Mouse (Mus musculus): ENCODE results near the gene Rab3d. TPM values are rescaled to one million over a fixed set of nuclear protein-coding genes. Genes with fewer than 3 reads are reported as not detected.

Gene Rab3d
- polyA plus RNA-seq, 1 experiment from 2014 or later = 72.0 TPM

Other genes starting within 250 kb of the Rab3d start
- 53.8 and 61.0 TPM in 2 replicates for gene Ldlr, start 194.7 kb downstream of the Rab3d start, polyA plus RNA-seq (2015; fragmentation: Nextera tagmentation; extraction: Ambion mirVana)
- gene Spc24, start 157.9 kb downstream of the Rab3d start, polyA plus RNA-seq (2015; fragmentation: Nextera tagmentation; extraction: Ambion mirVana) = 110 and 119 TPM in 2 replicates
- 21.1 and 22.7 TPM in 2 replicates for gene Kank2, start 119.4 kb downstream of the Rab3d start, polyA plus RNA-seq (2015; fragmentation: Nextera tagmentation; extraction: Ambion mirVana)
- gene Angptl8, start 82.7 kb downstream of the Rab3d start, polyA plus RNA-seq (2015; fragmentation: Nextera tagmentation; extraction: Ambion mirVana) = 5.9 and 8.1 TPM in 2 replicates
- gene Dock6, start 65.6 kb downstream of the Rab3d start, polyA plus RNA-seq (2015; fragmentation: Nextera tagmentation; extraction: Ambion mirVana) = 41.8 and 44.7 TPM in 2 replicates
- 4.4 and 5.2 TPM in 2 replicates for gene Ccdc159, start 9.3 kb upstream of the Rab3d start, polyA plus RNA-seq (2015; fragmentation: Nextera tagmentation; extraction: Ambion mirVana)
- 70.7 and 74.5 TPM in 2 replicates for gene Tmem205, start 9.4 kb upstream of the Rab3d start, polyA plus RNA-seq (2015; fragmentation: Nextera tagmentation; extraction: Ambion mirVana)
- 7.9 and 8.1 TPM in 2 replicates for gene Plppr2, start 18.8 kb upstream of the Rab3d start, polyA plus RNA-seq (2015; fragmentation: Nextera tagmentation; extraction: Ambion mirVana)
- 6.2 and 6.6 TPM in 2 replicates for gene Swsap1, start 37.6 kb upstream of the Rab3d start, polyA plus RNA-seq (2015; fragmentation: Nextera tagmentation; extraction: Ambion mirVana)
- gene Epor, start 45.3 kb upstream of the Rab3d start, polyA plus RNA-seq (2015; fragmentation: Nextera tagmentation; extraction: Ambion mirVana) = 8.5 and 14.7 TPM in 2 replicates
- gene Rgl3, start 71.3 kb upstream of the Rab3d start, polyA plus RNA-seq (2015; fragmentation: Nextera tagmentation; extraction: Ambion mirVana) = 5.0 TPM in 2 replicates
- gene Ccdc151, start 84.4 kb upstream of the Rab3d start, polyA plus RNA-seq (2015; fragmentation: Nextera tagmentation; extraction: Ambion mirVana) = 0.32 and 0.45 TPM in 2 replicates
- 105 and 113 TPM in 2 replicates for gene Prkcsh, start 84.6 kb upstream of the Rab3d start, polyA plus RNA-seq (2015; fragmentation: Nextera tagmentation; extraction: Ambion mirVana)
- 2.8 TPM in 2 replicates for gene Elavl3, start 133.8 kb upstream of the Rab3d start, polyA plus RNA-seq (2015; fragmentation: Nextera tagmentation; extraction: Ambion mirVana)
- gene Gm49318, start 153.1 kb upstream of the Rab3d start, polyA plus RNA-seq (2015; fragmentation: Nextera tagmentation; extraction: Ambion mirVana) = not detected in 2 replicates
- 12.6 and 14.1 TPM in 2 replicates for gene Zfp653, start 153.2 kb upstream of the Rab3d start, polyA plus RNA-seq (2015; fragmentation: Nextera tagmentation; extraction: Ambion mirVana)
- 40.4 and 42.8 TPM in 2 replicates for gene Ecsit, start 167.2 kb upstream of the Rab3d start, polyA plus RNA-seq (2015; fragmentation: Nextera tagmentation; extraction: Ambion mirVana)
- gene Cnn1, start 181.0 kb upstream of the Rab3d start, polyA plus RNA-seq (2015; fragmentation: Nextera tagmentation; extraction: Ambion mirVana) = 403 and 444 TPM in 2 replicates
- gene Elof1, start 199.0 kb upstream of the Rab3d start, polyA plus RNA-seq (2015; fragmentation: Nextera tagmentation; extraction: Ambion mirVana) = 163 and 165 TPM in 2 replicates
- gene Acp5, start 217.5 kb upstream of the Rab3d start, polyA plus RNA-seq (2015; fragmentation: Nextera tagmentation; extraction: Ambion mirVana) = 29.4 and 38.3 TPM in 2 replicates
- gene Pigyl, start 238.7 kb upstream of the Rab3d start, polyA plus RNA-seq (2015; fragmentation: Nextera tagmentation; extraction: Ambion mirVana) = 88.6 and 97.2 TPM in 2 replicates